Mouse (Mus musculus) megakaryocyte progenitor cell, adult 5-6 weeks (primary cell): Measurements from ENCODE around the gene H3f3b. TPM values are rescaled to one million over a fixed set of nuclear protein-coding genes. Genes with fewer than 3 reads are reported as not detected.
A peak's percentile ranks its signal among the peaks of the same experiment; 100 is the strongest.
"Not testable (repeated sequence)": the region's sequence is repeated elsewhere in the genome, so short reads cannot be mapped to it uniquely, and the experiment has no call there.

ENCODE experiments used
- ATAC-seq: replicated peaks from 2 replicates; pipeline ENCODE4 v1.8.0; 2016; ENCODE audit warnings: mild to moderate bottlenecking, moderate TSS enrichment, inconsistent platforms; ENCODE audit not compliant: poor library complexity
- total RNA-seq, 2 experiments: library from RNA; stranded (forward) in 1 of 2; stranded (reverse) in 1 of 2; fragments of 157-497, 149-512 nt in 1 of 2; fragments of 200-1000 nt in 1 of 2; gene quantifications; 2 replicates each; pipeline versions ENCODE4 v1.2.3 to v1.2.4; 2015 to 2017

The H3f3b gene
- total RNA-seq, 2 experiments from 2014 or later = 714 to 751 TPM

- no peak for ATAC-seq
Measured at GRCm38 (mm10) chr11:116022256-116022780, 5.4 kb downstream of the H3f3b start.

DNA sequence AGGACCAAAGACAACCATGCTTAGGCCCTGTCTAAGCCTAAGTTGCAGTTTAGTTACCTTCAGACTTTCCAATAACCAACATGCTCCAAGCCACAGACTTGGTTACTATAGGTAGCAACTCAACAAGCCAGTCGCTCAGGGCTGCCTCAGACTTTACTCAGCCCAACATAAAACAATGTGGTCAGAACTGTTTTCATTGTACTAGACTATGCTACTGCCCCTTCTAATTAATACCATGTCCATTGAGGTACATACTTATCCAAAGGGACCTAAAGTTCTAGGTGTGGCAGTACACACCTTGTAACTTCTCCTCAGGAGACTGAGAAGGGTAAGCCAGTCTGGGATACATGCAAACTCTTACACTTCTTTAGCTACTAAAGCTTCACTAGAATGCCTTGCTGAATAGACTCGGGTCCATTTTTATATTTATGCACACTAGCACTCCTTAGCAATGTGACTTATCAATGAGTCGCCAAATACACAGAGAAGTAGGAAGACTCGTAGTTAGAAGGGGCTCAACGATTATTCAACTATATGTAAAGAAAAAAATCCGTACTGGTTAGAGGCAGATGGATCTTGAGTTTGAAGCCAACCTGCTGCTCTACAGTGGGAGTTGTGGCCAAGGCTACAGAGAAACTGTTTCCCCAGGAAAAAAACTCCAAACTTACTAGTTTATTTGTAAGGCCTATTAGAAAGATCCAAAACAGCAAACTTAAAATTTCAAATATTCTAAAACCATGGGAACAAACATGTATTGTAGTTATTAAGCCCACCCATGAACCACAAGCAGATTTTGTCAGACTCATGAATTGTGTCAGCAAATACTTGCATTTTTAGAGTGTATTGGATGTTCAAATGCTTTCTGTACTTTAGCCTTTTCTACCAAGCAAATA is 6.2 kb downstream of the H3f3b start:
- ATAC-seq = no peak

- no peak for ATAC-seq
Measured at GRCm38 (mm10) chr11:116020519-116020922, 7.2 kb downstream of the H3f3b start.

DNA sequence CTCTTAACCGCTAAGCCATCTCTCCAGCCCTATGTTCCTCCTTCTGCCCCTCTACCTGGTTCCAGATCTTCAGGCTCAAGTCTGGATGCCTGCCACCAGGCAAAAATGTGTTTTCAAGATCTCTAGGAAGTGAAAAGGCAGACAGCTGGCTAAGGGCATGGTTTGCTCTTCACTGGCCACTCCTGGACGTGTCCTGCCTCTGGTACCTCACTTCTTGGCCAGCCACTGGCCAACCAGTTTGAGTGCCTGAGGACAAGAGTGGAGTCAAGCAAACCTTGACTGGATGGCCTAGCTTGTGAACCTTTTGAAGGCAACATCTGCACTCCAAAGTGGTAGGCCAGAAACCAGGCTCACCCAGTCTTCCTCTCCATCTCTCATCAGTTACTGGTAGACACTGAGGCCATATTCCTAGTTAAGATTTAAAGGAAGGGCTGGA is 7.8 kb downstream of the H3f3b start:
- ATAC-seq = no peak

DNA sequence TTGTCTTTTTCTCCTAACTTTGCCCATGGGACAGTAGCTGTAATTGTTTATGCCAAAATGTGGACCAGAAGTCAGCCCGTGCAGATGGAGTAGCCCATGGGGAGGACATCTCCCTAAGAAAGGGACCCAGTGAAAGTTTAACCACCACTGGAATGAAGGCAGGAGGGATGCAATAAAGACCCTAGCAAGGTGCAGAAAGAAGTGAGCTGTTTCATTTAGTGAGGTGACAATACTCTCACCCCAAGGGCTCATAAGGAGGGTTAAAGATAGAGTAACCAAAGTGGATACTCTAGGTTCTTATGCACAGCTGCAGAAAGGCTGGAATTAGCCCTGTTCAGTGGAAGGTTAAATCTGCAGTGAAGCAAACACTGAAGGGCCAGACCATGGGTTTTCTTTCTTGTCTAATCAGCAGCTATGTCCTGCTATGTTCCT is 8.4 kb downstream of the H3f3b start:
- ATAC-seq = no peak

- not testable (repeated sequence) for ATAC-seq
Measured at GRCm38 (mm10) chr11:116018867-116019266, 8.9 kb downstream of the H3f3b start.

DNA sequence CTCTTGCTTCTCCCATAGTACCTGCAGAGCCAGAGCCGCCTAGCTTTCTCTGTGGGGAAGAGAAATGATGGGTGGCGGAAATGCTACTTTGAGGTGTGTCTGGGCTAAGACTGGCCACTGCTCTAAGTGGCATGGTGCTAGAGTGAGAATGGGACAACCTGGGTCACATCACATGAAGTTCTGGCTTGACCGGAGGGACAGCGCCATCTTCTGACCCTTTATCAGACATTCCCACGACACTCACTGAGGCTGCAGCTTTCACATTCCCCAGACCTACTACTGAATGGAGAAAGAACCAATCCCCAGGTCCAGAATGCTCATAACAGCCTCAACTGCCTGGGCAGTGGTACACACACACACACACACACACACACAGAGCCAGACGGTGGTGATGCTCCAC is 9.7 kb downstream of the H3f3b start:
- peak; percentile 53 for ATAC-seq

GRCm38 (mm10) chr11:116014821-116015220 is 12.9 kb downstream of the H3f3b start:
- ATAC-seq = peak; percentile 53

GRCm38 (mm10) chr11:116012262-116012947 is 15.4 kb downstream of the H3f3b start, which contains the start of gene Galk1:
TSS of gene Galk1 (minus strand) at chr11:116012719.
- ATAC-seq = peak; percentile 89

DNA sequence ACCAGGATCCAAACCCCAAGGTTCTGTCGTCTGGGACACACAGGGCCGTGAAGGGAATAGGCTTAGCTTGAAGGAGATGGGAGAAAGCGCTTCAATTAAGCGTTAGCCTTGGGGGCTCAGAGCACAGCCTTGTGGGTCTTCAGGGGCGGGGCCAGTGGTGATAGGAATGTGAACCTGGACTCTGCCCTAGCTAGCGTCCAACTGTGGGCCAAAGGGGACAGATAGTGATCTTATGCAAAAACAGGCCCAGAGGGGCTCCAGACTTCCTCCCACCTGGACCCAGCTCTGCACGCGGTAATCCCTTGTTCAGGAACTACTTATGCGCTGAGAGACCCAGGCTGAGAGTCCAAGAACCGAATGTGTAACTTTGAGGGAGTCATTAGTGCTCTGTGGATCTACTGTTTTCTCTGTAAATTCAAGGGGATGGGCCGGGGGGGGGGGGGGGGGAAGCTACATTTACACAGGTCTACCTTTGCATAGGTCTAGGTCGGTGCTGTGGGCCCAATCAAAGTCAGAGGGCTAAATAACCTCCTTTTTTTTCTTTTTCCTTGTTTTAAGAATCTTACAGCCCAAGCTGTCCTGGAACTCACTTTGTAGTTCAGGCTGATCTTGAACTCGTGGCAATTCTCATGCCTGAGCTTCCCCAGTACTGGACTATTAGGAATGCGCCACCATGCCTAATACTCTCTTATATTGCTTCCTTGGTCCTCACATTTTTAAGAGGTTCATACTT is 16.1 kb downstream of the H3f3b start:
- no peak for ATAC-seq

DNA sequence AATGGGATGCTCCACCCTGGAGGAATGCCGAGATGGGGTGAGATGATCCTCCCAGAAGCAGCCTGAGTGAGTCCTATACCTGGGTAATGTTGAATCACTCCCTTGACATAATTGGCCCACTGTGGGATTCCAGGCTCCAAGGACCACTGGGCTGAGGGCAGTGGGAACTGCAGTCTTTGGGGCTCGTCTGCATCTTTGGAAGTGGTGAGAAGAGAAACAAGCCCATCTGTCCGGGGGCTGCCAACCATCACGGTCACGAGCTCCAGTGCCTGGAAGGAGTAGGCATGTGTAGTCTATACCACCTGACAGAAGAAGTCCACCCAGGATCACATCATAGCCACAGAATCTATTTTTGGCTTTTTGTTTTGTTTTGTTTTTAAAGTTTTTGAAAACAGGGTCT is 16.8 kb downstream of the H3f3b start:
- ATAC-seq = no peak

DNA sequence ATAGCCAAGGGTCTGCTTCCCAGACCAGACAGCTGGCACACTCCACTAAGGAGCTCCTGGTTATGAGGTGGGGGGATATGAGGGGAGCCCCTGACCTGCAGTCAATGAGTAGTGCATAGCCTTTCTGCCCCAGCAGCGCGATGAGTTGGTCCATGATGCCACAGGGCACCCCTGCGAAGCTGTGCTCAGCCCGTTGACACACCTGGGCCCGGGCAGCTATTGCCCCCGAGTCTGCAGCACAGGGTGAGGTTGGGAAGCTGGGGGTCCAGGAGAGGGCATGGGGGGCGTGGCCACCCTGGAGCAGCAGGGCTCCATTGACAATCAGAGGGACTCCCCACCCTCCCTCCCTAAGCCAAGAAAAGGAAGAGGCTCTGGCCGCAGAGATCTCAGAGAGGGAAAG is 17.6 kb downstream of the H3f3b start:
- ATAC-seq = no peak

- no peak for ATAC-seq
Measured at GRCm38 (mm10) chr11:116009661-116010060, 18.1 kb downstream of the H3f3b start.

DNA sequence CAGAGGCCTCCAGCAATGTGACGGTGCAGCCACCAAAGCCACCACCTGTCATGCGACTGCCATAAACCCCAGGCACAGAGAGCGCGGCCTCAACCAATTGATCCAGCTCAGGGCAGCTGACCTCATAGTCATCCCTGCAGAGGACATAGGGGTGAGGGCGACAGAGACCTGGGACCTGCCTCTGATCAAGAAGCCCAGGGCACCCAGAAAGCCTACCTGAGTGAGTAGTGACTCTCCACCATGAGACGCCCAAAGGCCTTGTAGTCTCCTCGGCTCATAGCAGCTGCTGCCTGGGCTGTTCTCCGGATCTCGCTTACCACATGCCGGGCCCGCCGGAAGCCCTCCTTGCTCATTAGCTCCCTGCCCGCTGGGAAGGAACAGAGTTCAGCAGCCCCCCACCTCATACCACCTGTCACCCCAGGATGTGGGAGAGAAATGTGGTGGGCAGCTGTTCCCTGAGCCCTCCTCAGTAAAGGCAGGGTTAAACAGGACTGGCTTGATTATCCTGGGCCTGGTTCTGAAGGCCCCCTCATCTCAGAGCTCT is 18.9 kb downstream of the H3f3b start:
- ATAC-seq = no peak

DNA sequence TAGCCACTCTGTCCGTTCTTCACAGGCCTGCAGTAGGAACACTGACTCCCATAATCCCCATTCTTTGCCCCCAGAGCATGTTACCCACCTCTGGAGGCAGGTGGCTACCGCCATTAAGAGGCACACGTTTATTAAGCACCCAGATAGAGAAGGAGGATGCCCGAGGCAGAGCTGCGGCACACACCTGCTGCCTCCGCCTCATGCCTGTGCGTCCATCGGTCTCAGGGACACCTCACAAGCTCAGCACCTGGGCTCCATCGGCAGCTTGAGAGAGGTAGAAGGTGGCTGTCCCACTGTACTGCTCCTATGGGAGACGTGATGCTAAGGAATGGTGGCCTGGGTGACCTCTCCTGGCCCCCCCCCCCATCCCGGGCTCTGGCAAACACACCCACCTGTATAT is 19.4 kb downstream of the H3f3b start:
- no peak for ATAC-seq

DNA sequence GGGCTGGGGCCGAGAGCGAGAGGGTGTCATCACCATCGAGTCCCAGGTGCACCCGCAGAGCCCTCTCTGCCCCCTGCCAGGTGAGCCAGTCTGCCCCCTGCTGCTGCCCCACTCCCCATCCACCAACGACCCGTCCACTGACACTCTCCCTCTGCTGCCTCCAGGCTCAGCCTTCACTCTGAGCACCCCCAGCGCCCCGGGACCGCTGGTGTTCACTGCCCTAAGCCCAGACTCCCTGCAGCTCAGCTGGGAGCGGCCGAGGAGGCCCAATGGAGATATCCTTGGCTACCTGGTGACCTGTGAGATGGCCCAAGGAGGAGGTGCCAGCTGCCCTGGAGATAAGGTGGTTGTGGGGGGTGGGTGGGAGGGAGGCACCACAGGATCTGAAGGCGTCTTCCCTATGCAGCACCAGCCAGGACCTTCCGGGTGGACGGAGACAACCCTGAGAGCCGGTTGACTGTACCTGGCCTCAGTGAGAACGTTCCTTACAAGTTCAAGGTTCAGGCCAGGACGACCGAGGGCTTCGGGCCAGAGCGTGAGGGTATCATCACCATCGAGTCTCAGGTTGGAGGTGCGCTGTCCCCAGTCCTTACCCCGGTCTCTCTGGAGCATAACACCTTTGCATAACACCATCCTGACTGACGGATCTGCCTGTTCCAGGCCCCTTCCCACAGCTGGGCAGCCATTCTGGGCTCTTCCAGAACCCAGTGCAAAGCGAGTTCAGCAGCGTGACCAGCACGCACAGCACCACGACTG is 20.5 kb downstream of the H3f3b start:
- ATAC-seq = no peak

- no peak for ATAC-seq
Measured at GRCm38 (mm10) chr11:116005701-116006419, 21.9 kb downstream of the H3f3b start.

DNA sequence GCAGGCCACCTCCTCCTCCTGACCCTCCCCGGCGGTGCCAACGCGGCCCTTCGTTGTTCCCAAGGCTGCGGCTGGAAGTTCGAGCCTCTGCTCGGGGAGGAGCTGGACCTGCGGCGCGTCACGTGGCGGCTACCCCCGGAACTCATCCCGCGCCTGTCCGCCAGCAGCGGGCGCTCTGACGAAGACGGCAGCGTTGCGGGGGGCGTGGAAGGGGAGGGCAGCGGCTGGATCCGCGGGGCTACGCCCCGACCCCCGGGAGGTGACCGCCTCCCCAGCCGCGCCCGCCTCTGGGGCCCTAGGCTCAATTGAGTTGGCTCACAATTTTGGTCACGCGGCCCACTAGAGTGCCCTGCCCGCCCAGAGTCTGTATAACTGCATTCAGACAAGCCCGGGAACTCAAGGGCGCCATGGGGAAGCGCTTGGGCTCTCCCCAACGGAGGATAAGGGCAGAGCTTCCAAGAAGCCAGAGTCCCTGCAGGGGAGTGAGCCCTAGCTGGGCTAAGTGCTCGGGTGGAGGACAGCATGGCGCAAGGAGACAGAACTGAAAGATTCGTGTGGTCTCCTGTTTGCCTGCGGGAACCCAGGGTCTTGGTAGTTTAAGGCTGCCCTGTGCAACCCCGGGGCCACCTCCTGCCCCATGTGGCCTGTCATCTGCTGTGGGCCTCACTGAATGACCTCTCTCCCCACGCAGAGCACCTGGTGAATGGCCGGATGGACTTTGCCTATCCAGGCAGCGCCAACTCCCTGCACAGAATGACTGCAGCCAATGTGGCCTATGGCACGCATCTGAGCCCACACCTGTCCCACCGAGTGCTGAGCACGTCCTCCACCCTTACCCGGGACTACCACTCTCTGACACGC is 22.7 kb downstream of the H3f3b start:
- peak; percentile 86 for ATAC-seq
